Mouse (Mus musculus): ENCODE data around the gene Fam163a.

DNA sequence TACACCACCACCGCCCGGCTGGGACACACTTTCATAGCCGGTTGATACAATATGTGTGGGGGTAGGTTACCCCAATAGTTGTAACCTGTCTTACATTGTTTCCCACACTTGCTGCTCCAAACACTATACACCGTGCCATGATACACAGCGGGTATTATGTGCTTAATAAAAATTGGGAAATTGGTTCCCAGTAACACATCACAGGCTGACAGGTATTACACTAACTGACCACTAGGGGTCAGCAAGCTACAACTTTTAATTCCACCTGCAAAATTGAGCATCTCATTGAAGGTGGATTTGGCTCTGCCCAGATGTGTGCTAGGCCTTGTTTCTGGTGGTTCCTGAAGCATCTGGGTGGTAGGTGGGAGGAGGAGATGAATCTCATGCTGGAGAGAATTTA, 119.1 kb downstream of the Fam163a start:
- TF ChIP-seq POLR2A (IDR thresholded peaks at IDR 0.05; ENCODE audit: low read depth, low read length): no peak
- peak; percentile 91 to 95 for TF ChIP-seq CTCF (conservative IDR thresholded peaks at IDR 0.05 in 1 of 2, IDR thresholded peaks at IDR 0.05 in 1 of 2; ENCODE audit: low read depth in 2 of 2, low read length in 2 of 2)
- no peak for TF ChIP-seq MAZ (IDR thresholded peaks at IDR 0.05; ENCODE audit: low read depth, low read length)
- TF ChIP-seq BHLHE40 (IDR thresholded peaks at IDR 0.05; ENCODE audit: low read depth, low read length): no peak
- no peak for TF ChIP-seq USF2 (conservative IDR thresholded peaks at IDR 0.05; ENCODE audit: low read depth, low read length)
- TF ChIP-seq EP300 (IDR thresholded peaks at IDR 0.05; ENCODE audit: low read length): no peak
- no peak for TF ChIP-seq UBTF (IDR thresholded peaks at IDR 0.05; ENCODE audit: low read depth, low read length)

All from CH12.LX (cell line).